8 mouse cellular contexts compared by ENCODE assay signal in the genomic region with DNA sequence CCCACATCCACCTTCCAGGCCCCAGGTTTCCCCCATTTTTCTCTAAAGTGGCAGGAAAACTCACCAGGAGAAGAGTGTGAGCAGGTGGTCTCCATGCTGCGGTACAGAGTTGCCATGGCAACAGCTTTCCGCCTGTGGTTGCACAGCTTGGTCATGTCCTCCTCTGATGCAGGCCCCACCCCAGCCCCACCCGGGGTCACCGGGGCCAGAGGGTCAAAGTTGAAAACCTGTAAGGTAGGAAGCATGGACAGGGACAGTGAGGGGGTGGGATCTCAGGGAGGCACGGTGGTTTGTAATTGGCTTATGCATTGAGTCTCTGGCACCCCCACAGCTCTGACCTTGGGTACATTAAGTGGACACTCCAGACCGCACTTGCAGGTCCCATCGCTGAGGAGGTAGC. TPM values are rescaled to one million over a fixed set of nuclear protein-coding genes. Genes with fewer than 3 reads are reported as not detected.
DNase-seq lines count a peak whose midpoint lies in the region; ATAC-seq and TF ChIP-seq lines count a peak whose summit lies in the region.

No protein-coding gene starts in this region.

- no peak for TF ChIP-seq POLR2A in bone marrow macrophage, adult 2 months (IDR thresholded peaks at IDR 0.05; ENCODE audit: borderline replicate concordance, low read depth, low read length)

- no peak overlapping the region for H3K9ac ChIP-seq in heart, embryonic 11.5 days (ENCODE audit: low read depth, low read length)
- peak overlapping the region; percentile 88; the same call in 1 of the 2 replicates for H3K9ac ChIP-seq in hindbrain, embryonic 12.5 days

- H3K27ac ChIP-seq in heart, embryonic 11.5 days (ENCODE audit: low read depth, low read length): no peak overlapping the region
- H3K27ac ChIP-seq in bone marrow macrophage, adult 2 months (ENCODE audit: insufficient read depth, low read depth, low read length): no peak overlapping the region
- no peak overlapping the region for H3K27ac ChIP-seq in hindbrain, embryonic 12.5 days

- no peak for ATAC-seq in heart, embryonic 11.5 days (replicated peaks; ENCODE audit: insufficient number of reproducible peaks, low FRiP score, low TSS enrichment)
- ATAC-seq in hindbrain, embryonic 12.5 days (ENCODE audit: low FRiP score): no peak

- peaks cover 43% of the 10 kb centered on the region for H3K36me3 ChIP-seq in heart, embryonic 11.5 days (ENCODE audit: control insufficient read depth, insufficient read depth, low read length)
- H3K36me3 ChIP-seq in hindbrain, embryonic 12.5 days: peaks cover 49% of the 10 kb centered on the region

- no peak for TF ChIP-seq CTCF in bone marrow macrophage, adult 2 months (IDR thresholded peaks at IDR 0.05; ENCODE audit: low read depth, low read length)

- peak overlapping the region; percentile 93 for H3K4me2 ChIP-seq in heart, embryonic 11.5 days
- peak overlapping the region; percentile 92 for H3K4me2 ChIP-seq in hindbrain, embryonic 12.5 days (replicated peaks)

- H3K4me3 ChIP-seq in heart, embryonic 11.5 days (ENCODE audit: low read depth, low read length): peak overlapping the region; percentile 84
- peak overlapping the region; percentile 71 for H3K4me3 ChIP-seq in bone marrow macrophage, adult 2 months (ENCODE audit: insufficient read depth, low read length)
- H3K4me3 ChIP-seq in hindbrain, embryonic 12.5 days: peak overlapping the region; percentile 66; the same call in 1 of the 2 replicates

- DNase-seq in heart, postnatal 14 days: no peak
- peak; percentile 45 for DNase-seq in mesoderm, embryonic 11.5 days (ENCODE audit: low read depth, low spot score)
- no peak for DNase-seq in ovary, adult 18-20 months (ENCODE audit: low spot score)
- DNase-seq in layer of hippocampus, adult 18-20 months (ENCODE audit: low spot score in 2 of 2): no peak
- DNase-seq in thymus, postnatal 0 days (ENCODE audit: low spot score): no peak

- H3K4me1 ChIP-seq in heart, embryonic 11.5 days (ENCODE audit: control insufficient read depth, insufficient read depth, low read length): peaks cover 30% of the 10 kb centered on the region
- H3K4me1 ChIP-seq in bone marrow macrophage, adult 2 months (ENCODE audit: control insufficient read depth, insufficient read depth, low read length): peaks cover 12% of the 10 kb centered on the region
- peaks cover 43% of the 10 kb centered on the region for H3K4me1 ChIP-seq in hindbrain, embryonic 12.5 days

- intact Hi-C loops in heart, postnatal 14 days (cut with DNase I): loop anchor here (2.0 kb wide), 1 partner anchor 14 kb away; no protein-coding TSS in a partner anchor

- no peaks in the 10 kb centered on the region for H3K9me3 ChIP-seq in heart, embryonic 11.5 days (replicated peaks; ENCODE audit: control insufficient read depth, low read length)
- H3K9me3 ChIP-seq in hindbrain, embryonic 12.5 days (replicated peaks): no peaks in the 10 kb centered on the region

- no peaks in the 10 kb centered on the region for H3K27me3 ChIP-seq in heart, embryonic 11.5 days (ENCODE audit: control insufficient read depth, insufficient read depth, low read length)
- no peaks in the 10 kb centered on the region for H3K27me3 ChIP-seq in hindbrain, embryonic 12.5 days

- 77% methylated on average over 7 of the region's 7 CpGs for WGBS in heart, embryonic 11.5 days (ENCODE audit: insufficient replicate concordance)
- WGBS in hindbrain, embryonic 12.5 days: 45% methylated on average over 7 of the region's 7 CpGs

RNA-seq across cellular contexts. Expression of a gene that starts 2.1 kb away (rescaled TPM):
- 13.6 and 15.1 TPM in 2 replicates for polyA plus RNA-seq in heart, embryonic 11.5 days (2014; fragmentation: Nextera tagmentation; extraction: Ambion mirVana)
- total RNA-seq in heart, postnatal 14 days (2021): 10 to 100 TPM; 29.9 to 32.0 TPM
- 45.8 and 53.4 TPM in 2 replicates for polyA plus RNA-seq in bone marrow macrophage, adult 2 months (2012; ENCODE audit: insufficient read depth, insufficient read length, missing spikeins)
- 17.9 and 19.8 TPM in 2 replicates for polyA plus RNA-seq in hindbrain, embryonic 12.5 days (2016; fragmentation: Nextera tagmentation; extraction: Ambion mirVana)
- 10 to 100 TPM; 48.1 to 53.2 TPM for total RNA-seq in layer of hippocampus, adult 18-20 months (2021)
- 10.3 and 13.8 TPM in 2 replicates for polyA plus RNA-seq in thymus, postnatal 0 days (2015; fragmentation: Nextera tagmentation; extraction: Ambion mirVana)

RNA-seq across cellular contexts. Expression of a gene that starts 20.6 kb away (rescaled TPM):
- 135 and 136 TPM in 2 replicates for polyA plus RNA-seq in heart, embryonic 11.5 days (2014; fragmentation: Nextera tagmentation; extraction: Ambion mirVana)
- 100 to 1,000 TPM; 146 to 151 TPM for total RNA-seq in heart, postnatal 14 days (2021)
- 119 and 121 TPM in 2 replicates for polyA plus RNA-seq in bone marrow macrophage, adult 2 months (2012; ENCODE audit: insufficient read depth, insufficient read length, missing spikeins)
- polyA plus RNA-seq in hindbrain, embryonic 12.5 days (2016; fragmentation: Nextera tagmentation; extraction: Ambion mirVana): 234 and 240 TPM in 2 replicates
- total RNA-seq in layer of hippocampus, adult 18-20 months (2021): 100 to 1,000 TPM; 253 to 259 TPM
- 129 and 138 TPM in 2 replicates for polyA plus RNA-seq in thymus, postnatal 0 days (2015; fragmentation: Nextera tagmentation; extraction: Ambion mirVana)

RNA-seq across cellular contexts. Expression of a gene that starts 23.6 kb away (rescaled TPM):
- 1.6 TPM in 2 replicates for polyA plus RNA-seq in heart, embryonic 11.5 days (2014; fragmentation: Nextera tagmentation; extraction: Ambion mirVana)
- under 1 TPM; 0.49 to 0.72 TPM for total RNA-seq in heart, postnatal 14 days (2021)
- polyA plus RNA-seq in bone marrow macrophage, adult 2 months (2012; ENCODE audit: insufficient read depth, insufficient read length, missing spikeins): 2.3 and 2.5 TPM in 2 replicates
- 70.0 and 76.6 TPM in 2 replicates for polyA plus RNA-seq in hindbrain, embryonic 12.5 days (2016; fragmentation: Nextera tagmentation; extraction: Ambion mirVana)
- 100 to 1,000 TPM; 839 to 860 TPM for total RNA-seq in layer of hippocampus, adult 18-20 months (2021)
- 0.13 and 0.32 TPM in 2 replicates for polyA plus RNA-seq in thymus, postnatal 0 days (2015; fragmentation: Nextera tagmentation; extraction: Ambion mirVana)

RNA-seq across cellular contexts. Expression of a gene that starts 24.9 kb away (rescaled TPM):
- polyA plus RNA-seq in heart, embryonic 11.5 days (2014; fragmentation: Nextera tagmentation; extraction: Ambion mirVana): 104 and 105 TPM in 2 replicates
- 10 to 100 TPM; 39.2 to 45.9 TPM for total RNA-seq in heart, postnatal 14 days (2021)
- polyA plus RNA-seq in bone marrow macrophage, adult 2 months (2012; ENCODE audit: insufficient read depth, insufficient read length, missing spikeins): 29.4 and 34.9 TPM in 2 replicates
- 142 and 152 TPM in 2 replicates for polyA plus RNA-seq in hindbrain, embryonic 12.5 days (2016; fragmentation: Nextera tagmentation; extraction: Ambion mirVana)
- total RNA-seq in layer of hippocampus, adult 18-20 months (2021): 10 to 100 TPM; 55.2 to 57.5 TPM
- 110 and 122 TPM in 2 replicates for polyA plus RNA-seq in thymus, postnatal 0 days (2015; fragmentation: Nextera tagmentation; extraction: Ambion mirVana)

RNA-seq across cellular contexts. Expression of a gene that starts 35.0 kb away (rescaled TPM):
- 1.7 TPM in 2 replicates for polyA plus RNA-seq in heart, embryonic 11.5 days (2014; fragmentation: Nextera tagmentation; extraction: Ambion mirVana)
- total RNA-seq in heart, postnatal 14 days (2021): 1 to 10 TPM; 3.1 to 4.5 TPM
- 131 and 146 TPM in 2 replicates for polyA plus RNA-seq in bone marrow macrophage, adult 2 months (2012; ENCODE audit: insufficient read depth, insufficient read length, missing spikeins)
- polyA plus RNA-seq in hindbrain, embryonic 12.5 days (2016; fragmentation: Nextera tagmentation; extraction: Ambion mirVana): 2.0 and 2.2 TPM in 2 replicates
- under 1 TPM; 0.84 to 0.92 TPM for total RNA-seq in layer of hippocampus, adult 18-20 months (2021)
- polyA plus RNA-seq in thymus, postnatal 0 days (2015; fragmentation: Nextera tagmentation; extraction: Ambion mirVana): 107 and 127 TPM in 2 replicates

Comparison
In these comparisons a context has a peak if more than half of its experiments do, and no peak if none do; other contexts are left out.
1. RNA of a gene that starts 23.6 kb away (polyA plus RNA-seq): 70.0 to 76.6 TPM in hindbrain, embryonic 12.5 days; 2.3 to 2.5 TPM in bone marrow macrophage, adult 2 months, 1.6 TPM in heart, embryonic 11.5 days and 0.13 to 0.32 TPM in thymus, postnatal 0 days; every median in the first group is over 10 times any median in the second.
2. Peak in every context shown above with its lines, with median percentiles within 50 percentile points of each other: H3K4me3 ChIP-seq.